Mouse (Mus musculus) spleen, postnatal 36 days (tissue): ENCODE measurements at regions not wholly inside any gene's neighbourhood (a gene's known extent, or its start where the extent isn't known, plus 50 kb on each side); places are given as distances from the start of the nearest gene placed in this dataset.

ENCODE experiments used
- DNase-seq, 2 experiments: peaks; one replicate each; pipeline ENCODE4 v3.0.0; 2022; ENCODE audit warnings: low spot score in 2 of 2, mixed read lengths in 1 of 2

GRCm38 (mm10) chr8:53954476-53955158 lies 122.8 kb upstream of the Vegfc start:
- DNase-seq = no peak

- no peak for DNase-seq
These were observed 121.3 kb upstream of the Vegfc start for GRCm38 (mm10) chr8:53956148-53956547.

- DNase-seq = no peak
These were observed 118.9 kb upstream of the Vegfc start for GRCm38 (mm10) chr8:53958548-53958947.

GRCm38 (mm10) chr8:53962993-53963392 lies 114.4 kb upstream of the Vegfc start:
- no peak for DNase-seq

- no peak for DNase-seq
These were observed 93.1 kb upstream of the Vegfc start for GRCm38 (mm10) chr8:53984296-53984695.

- DNase-seq = no peak
These were observed 91.7 kb upstream of the Vegfc start for GRCm38 (mm10) chr8:53985685-53986084.

GRCm38 (mm10) chr8:53994208-53994607 lies 83.2 kb upstream of the Vegfc start:
- peak; percentile 3 to 13 for DNase-seq

GRCm38 (mm10) chr8:53997461-53997860 lies 79.9 kb upstream of the Vegfc start:
- DNase-seq = no peak

- no peak for DNase-seq
These were observed 74.5 kb upstream of the Vegfc start for GRCm38 (mm10) chr8:54002948-54003347.

- no peak for DNase-seq
These were observed 63.3 kb upstream of the Vegfc start for GRCm38 (mm10) chr8:54014096-54014495.

- no peak for DNase-seq
These were observed 58.8 kb upstream of the Vegfc start for GRCm38 (mm10) chr8:54018535-54019165.
